Mouse (Mus musculus) neutrophil, adult 83 days (primary cell): ENCODE results near the gene 1600002K03Rik. TPM values are rescaled to one million over a fixed set of nuclear protein-coding genes. Genes with fewer than 3 reads are reported as not detected.

Source experiments
- total RNA-seq, 2 experiments: library from RNA; stranded (reverse); gene quantifications; one replicate each; pipeline ENCODE4 v1.2.4; 2023

Gene 1600002K03Rik
- total RNA-seq, result 1 to 10 TPM; 5.4 to 6.7 TPM

DNA sequence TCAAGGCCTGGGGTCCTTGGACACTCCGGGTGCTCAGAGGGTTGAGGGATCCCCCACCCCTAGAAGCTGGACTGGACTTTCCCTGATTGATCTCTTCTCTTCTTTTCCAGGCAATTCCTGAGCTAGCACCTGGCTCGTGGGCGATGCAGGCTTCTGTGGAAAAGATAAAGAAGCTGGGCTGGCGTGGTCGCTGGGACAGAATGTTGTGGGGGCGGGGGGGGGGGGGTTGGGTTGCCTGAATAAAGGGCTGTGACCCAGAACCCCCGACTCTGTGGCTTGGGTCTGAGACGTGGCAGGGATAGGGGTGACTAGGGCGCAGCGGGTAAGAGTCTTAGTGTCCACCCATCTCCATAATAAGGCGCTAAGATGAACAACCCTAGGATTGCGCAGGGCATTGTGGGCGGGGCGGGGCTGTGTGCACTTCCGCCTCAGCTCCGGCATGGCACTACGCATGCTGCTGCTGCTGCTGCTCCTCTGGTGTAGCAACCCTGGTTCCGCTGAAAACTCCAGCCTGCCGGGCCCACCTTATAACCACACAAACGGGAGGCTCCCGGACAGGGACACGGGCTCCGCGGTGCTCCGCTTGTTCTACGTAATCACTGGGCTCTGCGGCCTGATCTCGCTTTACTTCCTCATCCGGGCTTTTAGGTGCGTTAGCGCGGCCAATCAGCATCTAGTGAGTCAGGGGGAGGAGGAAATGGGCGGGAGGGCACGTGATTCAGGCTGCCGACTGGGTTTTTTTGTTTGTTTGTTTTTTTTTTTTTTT lies at the start of gene 1600002K03Rik:
TSS of gene 1600002K03Rik (plus strand) at position 418 of the 766 bp plus-strand sequence.

GRCm38 (mm10) chr10:80138553-80139438 lies 33.9 kb upstream of the 1600002K03Rik start, which contains the start of gene Atp5d:
Atp5d (plus strand) TSS chr10:80138632.

GRCm38 (mm10) chr10:80140666-80141035 lies 32.1 kb upstream of the 1600002K03Rik start, which contains the start of gene Cbarp:
Cbarp (minus strand) TSS chr10:80140835.

GRCm38 (mm10) chr10:80147719-80148601 lies 24.8 kb upstream of the 1600002K03Rik start, which contains the start of gene Midn:
Midn (plus strand) TSS chr10:80148272.

GRCm38 (mm10) chr10:80165392-80166128 lies 7.2 kb upstream of the 1600002K03Rik start, which contains the start of gene Cirbp:
Cirbp (plus strand) TSS chr10:80165985.

GRCm38 (mm10) chr10:80179068-80180051 lies 6.6 kb downstream of the 1600002K03Rik start, which contains the start of gene Efna2:
Efna2 (plus strand) TSS chr10:80179482.

Other genes with a start within 250 kb of the 1600002K03Rik start
- gene Arid3a, start 245.9 kb upstream of the 1600002K03Rik start, total RNA-seq, result 100 to 1,000 TPM; 176 to 193 TPM
- gene Wdr18, start 212.8 kb upstream of the 1600002K03Rik start, total RNA-seq, result 1 to 10 TPM; 8.5 to 9.7 TPM
- gene Grin3b, start 202.2 kb upstream of the 1600002K03Rik start, total RNA-seq, result under 1 TPM in 1 of 2 experiments, not detected in 1; 0.20 TPM
- gene Tmem259, start 188.6 kb upstream of the 1600002K03Rik start, total RNA-seq, result 10 to 100 TPM; 64.3 to 74.9 TPM
- 100 to 1,000 TPM; 518 to 532 TPM for gene Cnn2, start 184.4 kb upstream of the 1600002K03Rik start, total RNA-seq
- 100 to 1,000 TPM; 108 to 114 TPM for gene Abca7, start 176.4 kb upstream of the 1600002K03Rik start, total RNA-seq
- gene Arhgap45, start 156.3 kb upstream of the 1600002K03Rik start, total RNA-seq, result 100 to 1,000 TPM; 413 to 426 TPM
- 10 to 100 TPM; 40.4 to 41.4 TPM for gene Polr2e, start 133.1 kb upstream of the 1600002K03Rik start, total RNA-seq
- 100 to 1,000 TPM; 313 to 334 TPM for gene Gpx4, start 125.8 kb upstream of the 1600002K03Rik start, total RNA-seq
- 100 to 1,000 TPM; 125 to 162 TPM for gene Sbno2, start 67.4 kb upstream of the 1600002K03Rik start, total RNA-seq
- gene Stk11, start 57.1 kb upstream of the 1600002K03Rik start, total RNA-seq, result 100 to 1,000 TPM; 175 to 179 TPM
- gene Atp5d, start 34.3 kb upstream of the 1600002K03Rik start, total RNA-seq, result 100 to 1,000 TPM; 122 to 126 TPM
- gene Cbarp, start 32.1 kb upstream of the 1600002K03Rik start, total RNA-seq, result 1 to 10 TPM; 1.3 to 1.7 TPM
- 100 to 1,000 TPM; 232 to 270 TPM for gene Midn, start 24.7 kb upstream of the 1600002K03Rik start, total RNA-seq
- 10 to 100 TPM; 33.5 to 40.3 TPM for gene Cirbp, start 7.0 kb upstream of the 1600002K03Rik start, total RNA-seq
- gene Efna2, start 6.5 kb downstream of the 1600002K03Rik start, total RNA-seq, result under 1 TPM in 1 of 2 experiments, not detected in 1; 0.24 TPM
- gene Mum1, start 53.5 kb downstream of the 1600002K03Rik start, total RNA-seq, result 10 to 100 TPM; 32.2 to 32.6 TPM
- 10 to 100 TPM; 62.6 to 65.8 TPM for gene Ndufs7, start 76.2 kb downstream of the 1600002K03Rik start, total RNA-seq
- 1 to 10 TPM; 4.8 to 8.8 TPM for gene Gamt, start 88.1 kb downstream of the 1600002K03Rik start, total RNA-seq
- 100 to 1,000 TPM in 1 of 2 experiments, 10 to 100 TPM in 1; 96.6 to 113 TPM for gene Dazap1, start 88.5 kb downstream of the 1600002K03Rik start, total RNA-seq
- gene Rps15, start 119.5 kb downstream of the 1600002K03Rik start, total RNA-seq, result 100 to 1,000 TPM; 865 to 877 TPM
- not detected for gene Apc2, start 123.0 kb downstream of the 1600002K03Rik start, total RNA-seq
- gene 2310011J03Rik, start 147.6 kb downstream of the 1600002K03Rik start, total RNA-seq, result 10 to 100 TPM; 21.5 to 26.4 TPM
- gene Pcsk4, start 156.6 kb downstream of the 1600002K03Rik start, total RNA-seq, result under 1 TPM in 1 of 2 experiments, not detected in 1; 0.66 TPM
- 1 to 10 TPM; 3.3 to 3.6 TPM for gene Reep6, start 157.0 kb downstream of the 1600002K03Rik start, total RNA-seq
- gene Adamtsl5, start 175.5 kb downstream of the 1600002K03Rik start, total RNA-seq, result under 1 TPM; 0.53 to 0.55 TPM
- not detected for gene Plk5, start 183.5 kb downstream of the 1600002K03Rik start, total RNA-seq
- 1 to 10 TPM; 3.3 to 4.2 TPM for gene Mex3d, start 214.7 kb downstream of the 1600002K03Rik start, total RNA-seq
- gene Mbd3, start 226.6 kb downstream of the 1600002K03Rik start, total RNA-seq, result 10 to 100 TPM; 41.9 to 49.5 TPM
- 100 to 1,000 TPM; 101 to 112 TPM for gene Uqcr11, start 233.9 kb downstream of the 1600002K03Rik start, total RNA-seq